Mouse (Mus musculus) heart, adult 8-10 months (tissue): ENCODE data around the gene Tbpl1. TPM values are rescaled to one million over a fixed set of nuclear protein-coding genes. Genes with fewer than 3 reads are reported as not detected.

Experiments
- microRNA-seq: library from miRNA; unstranded; fragments of <30 nt; microRNA quantifications from one replicate; pipeline ENCODE4 v1.2.0, GENCODE M21; 2022
- total RNA-seq, 4 experiments: library from RNA; stranded (reverse); gene quantifications; 2 replicates each; pipeline ENCODE4 v1.2.4; 2022

Tbpl1 gene
- total RNA-seq, 4 experiments from 2014 or later, result 13.6 to 23.7 (median 16.2) TPM

Small RNAs within 50 kb of the gene (microRNA-seq; reads per million reads assigned to microRNA genes)
- not detected for gene Mir7663

Other genes with a start within 250 kb of the Tbpl1 start
- 10 to 100 TPM; 15.0 to 20.5 (median 20.0) TPM for gene Slc2a12, start 86.9 kb downstream of the Tbpl1 start, total RNA-seq
- 10 to 100 TPM in 1 of 4 experiments, 1 to 10 TPM in 3; 8.2 to 11.1 (median 9.0) TPM for gene Tcf21, start 88.2 kb upstream of the Tbpl1 start, total RNA-seq